Mouse (Mus musculus): ENCODE data around the gene Slc22a12.
A peak's percentile ranks its signal among the peaks of the same experiment; 100 is the strongest.

Slc22a12 gene

GRCm38 (mm10) chr19:6516153-6516552 lies 26.7 kb downstream of the Slc22a12 start:
- DNase-seq (ENCODE audit: low read depth, low spot score): no peak

GRCm38 (mm10) chr19:6515448-6515847 lies 27.4 kb downstream of the Slc22a12 start:
- DNase-seq (ENCODE audit: low read depth, low spot score): no peak

- DNase-seq (ENCODE audit: low read depth, low spot score): no peak
Measured at GRCm38 (mm10) chr19:6514940-6515339, 27.9 kb downstream of the Slc22a12 start.

GRCm38 (mm10) chr19:6513389-6514139 lies 29.3 kb downstream of the Slc22a12 start:
- DNase-seq (ENCODE audit: low read depth, low spot score): no peak

GRCm38 (mm10) chr19:6510546-6510945 lies 32.3 kb downstream of the Slc22a12 start:
- DNase-seq (ENCODE audit: low read depth, low spot score): no peak

- DNase-seq (ENCODE audit: low read depth, low spot score): no peak
Measured at GRCm38 (mm10) chr19:6509881-6510280, 33.0 kb downstream of the Slc22a12 start.

GRCm38 (mm10) chr19:6507393-6507792 lies 35.4 kb downstream of the Slc22a12 start:
- DNase-seq (ENCODE audit: low read depth, low spot score): no peak

GRCm38 (mm10) chr19:6504656-6505045 lies 38.2 kb downstream of the Slc22a12 start:
- DNase-seq (ENCODE audit: low read depth, low spot score): no peak

GRCm38 (mm10) chr19:6503926-6504655 lies 38.7 kb downstream of the Slc22a12 start:
- DNase-seq (ENCODE audit: low read depth, low spot score): no peak

GRCm38 (mm10) chr19:6502543-6503319 lies 40.1 kb downstream of the Slc22a12 start:
- peak; percentile 88 for DNase-seq (ENCODE audit: low read depth, low spot score)

GRCm38 (mm10) chr19:6502035-6502541 lies 40.7 kb downstream of the Slc22a12 start:
- DNase-seq (ENCODE audit: low read depth, low spot score): peak; percentile 20

- no peak for DNase-seq (ENCODE audit: low read depth, low spot score)
Measured at GRCm38 (mm10) chr19:6500636-6501025, 42.2 kb downstream of the Slc22a12 start.

GRCm38 (mm10) chr19:6499860-6500635 lies 42.8 kb downstream of the Slc22a12 start:
- no peak for DNase-seq (ENCODE audit: low read depth, low spot score)

- no peak for DNase-seq (ENCODE audit: low read depth, low spot score)
Measured at GRCm38 (mm10) chr19:6498350-6499131, 44.3 kb downstream of the Slc22a12 start.

- DNase-seq (ENCODE audit: low read depth, low spot score): no peak
Measured at GRCm38 (mm10) chr19:6497803-6498202, 45.0 kb downstream of the Slc22a12 start.

GRCm38 (mm10) chr19:6497150-6497801 lies 45.6 kb downstream of the Slc22a12 start:
- peak; percentile 34 for DNase-seq (ENCODE audit: low read depth, low spot score)

- no peak for DNase-seq (ENCODE audit: low read depth, low spot score)
Measured at GRCm38 (mm10) chr19:6496462-6497149, 46.2 kb downstream of the Slc22a12 start.

GRCm38 (mm10) chr19:6495714-6496113 lies 47.1 kb downstream of the Slc22a12 start:
- no peak for DNase-seq (ENCODE audit: low read depth, low spot score)

GRCm38 (mm10) chr19:6494504-6495170 lies 48.2 kb downstream of the Slc22a12 start:
- DNase-seq (ENCODE audit: low read depth, low spot score): no peak
